Mouse (Mus musculus): Measurements from ENCODE around the gene Gm45713. TPM values are rescaled to one million over a fixed set of nuclear protein-coding genes. Genes with fewer than 3 reads are reported as not detected.

Gm45713 gene
- polyA plus RNA-seq, 1 experiment from 2014 or later, result 0.13 TPM

DNA sequence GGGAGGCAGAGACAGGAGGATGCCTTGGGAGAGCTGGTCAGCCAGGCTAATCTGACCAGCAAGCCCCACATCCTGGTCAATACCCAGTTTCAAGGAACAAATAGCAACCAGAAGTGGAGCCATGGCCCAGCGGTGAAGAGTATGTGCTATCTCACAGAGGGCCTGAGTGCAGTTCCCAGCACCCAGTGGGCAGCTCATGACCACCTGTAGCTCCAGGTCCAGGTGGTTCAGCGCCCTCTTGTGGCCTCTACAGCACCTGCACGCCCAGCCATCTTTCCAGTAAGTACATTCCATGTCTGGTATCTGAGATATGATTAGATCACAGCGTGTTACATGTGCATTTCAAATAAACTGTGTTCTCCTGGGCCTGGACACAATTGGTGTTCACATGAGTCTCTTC lies 49.9 kb downstream of the Gm45713 start:
- H3K36me3 ChIP-seq (ENCODE audit: poor library complexity, severe bottlenecking), result peaks cover 51% of the 10 kb centered on the region
- no peaks in the 10 kb centered on the region for H3K9me3 ChIP-seq (replicated peaks)
- H3K9ac ChIP-seq, result no peak overlapping the region
- no peak for ATAC-seq
- no peaks in the 10 kb centered on the region for H3K27me3 ChIP-seq
- peaks cover 3% of the 10 kb centered on the region for H3K4me1 ChIP-seq
- H3K27ac ChIP-seq, result no peak overlapping the region
- WGBS, result 81% methylated on average over 4 of the region's 4 CpGs
- H3K4me2 ChIP-seq, result no peak overlapping the region
- H3K4me3 ChIP-seq, result no peak overlapping the region

DNA sequence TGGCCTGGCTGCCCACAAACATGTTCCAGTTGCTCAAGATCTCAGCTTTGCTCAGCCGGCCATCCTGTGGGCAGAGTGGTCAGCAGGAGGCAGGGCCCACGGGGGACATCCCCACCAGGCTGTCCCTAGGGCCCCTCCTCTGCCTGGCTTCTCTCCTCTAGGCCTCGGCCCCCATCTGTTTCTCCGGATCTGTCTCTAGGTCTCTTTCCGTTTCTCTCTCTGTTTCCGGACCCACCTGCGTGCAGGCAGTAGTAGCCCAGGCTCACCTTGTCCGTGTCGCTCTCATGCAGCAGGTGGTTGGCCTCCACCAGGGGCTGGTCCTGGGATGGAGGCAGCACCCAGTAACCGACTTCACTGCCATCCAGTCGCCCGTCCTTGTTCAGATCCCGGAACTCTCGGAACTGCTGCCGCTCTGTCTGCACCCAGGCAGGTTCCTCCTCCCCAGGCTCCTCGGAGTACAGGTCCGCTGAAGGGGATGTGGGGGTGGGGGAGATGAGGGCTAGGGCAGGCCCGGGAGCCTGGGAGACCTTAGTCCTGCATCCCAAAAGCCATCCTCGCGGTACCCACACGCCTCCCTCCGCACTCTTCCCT lies 52.6 kb downstream of the Gm45713 start:
- Histone ChIP-seq H3K36me3 (ENCODE audit: poor library complexity, severe bottlenecking) (peaks cover 48% of the 10 kb centered on the region), H3K4me1 (no peaks in the 10 kb centered on the region), H3K9ac (no peak overlapping the region), H3K4me2 (no peak overlapping the region), H3K27ac (peak overlapping the region; percentile 35; the same call in 1 of the 2 replicates), H3K4me3 (no peak overlapping the region), H3K27me3 (no peaks in the 10 kb centered on the region), H3K9me3 (replicated peaks) (no peaks in the 10 kb centered on the region)
- WGBS, result 85% methylated on average over 22 of the region's 22 CpGs
- ATAC-seq, result no peak

GRCm38 (mm10) chr7:45082401-45083299 lies 53.4 kb downstream of the Gm45713 start:
- H3K4me1 ChIP-seq, result no peaks in the 10 kb centered on the region
- H3K9ac ChIP-seq, result 0 out of 2 replicates have a peak overlapping the region, but pooled peaks have one; percentile 4
- H3K27ac ChIP-seq, result peak overlapping the region; percentile 27
- no peak for ATAC-seq
- no peaks in the 10 kb centered on the region for H3K9me3 ChIP-seq (replicated peaks)
- no peak overlapping the region for H3K4me3 ChIP-seq
- 76% methylated on average over 25 of the region's 25 CpGs for WGBS
- H3K4me2 ChIP-seq, result no peak overlapping the region
- peaks cover 44% of the 10 kb centered on the region for H3K36me3 ChIP-seq (ENCODE audit: poor library complexity, severe bottlenecking)
- no peaks in the 10 kb centered on the region for H3K27me3 ChIP-seq

DNA sequence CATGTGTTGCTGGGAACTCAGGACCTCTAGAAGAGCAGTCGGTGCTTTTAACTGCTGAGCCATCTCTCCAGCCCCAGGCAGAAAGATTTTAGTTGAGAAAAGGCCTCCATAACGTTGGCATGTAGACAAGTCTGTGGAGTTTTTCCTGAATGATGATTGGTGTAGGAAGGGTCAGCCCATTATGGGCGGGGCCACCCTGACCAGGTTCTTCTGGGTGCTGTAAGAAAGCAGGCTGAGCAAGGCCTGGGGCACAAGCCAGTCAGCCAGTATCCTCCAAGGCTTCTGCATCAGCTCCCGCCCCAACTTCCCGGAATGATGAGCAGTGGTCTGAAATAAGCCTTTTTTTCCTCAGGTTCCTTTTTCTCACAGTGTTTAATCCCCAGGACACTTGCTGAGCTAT lies 55.0 kb downstream of the Gm45713 start:
- Histone ChIP-seq H3K4me1 (no peaks in the 10 kb centered on the region), H3K4me3 (no peak overlapping the region), H3K27ac (no peak overlapping the region), H3K4me2 (no peak overlapping the region), H3K9ac (no peak overlapping the region), H3K9me3 (replicated peaks) (no peaks in the 10 kb centered on the region), H3K36me3 (ENCODE audit: poor library complexity, severe bottlenecking) (peaks cover 45% of the 10 kb centered on the region), H3K27me3 (no peaks in the 10 kb centered on the region)
- no peak for ATAC-seq
- 39% methylated on average over 5 of the region's 5 CpGs for WGBS

DNA sequence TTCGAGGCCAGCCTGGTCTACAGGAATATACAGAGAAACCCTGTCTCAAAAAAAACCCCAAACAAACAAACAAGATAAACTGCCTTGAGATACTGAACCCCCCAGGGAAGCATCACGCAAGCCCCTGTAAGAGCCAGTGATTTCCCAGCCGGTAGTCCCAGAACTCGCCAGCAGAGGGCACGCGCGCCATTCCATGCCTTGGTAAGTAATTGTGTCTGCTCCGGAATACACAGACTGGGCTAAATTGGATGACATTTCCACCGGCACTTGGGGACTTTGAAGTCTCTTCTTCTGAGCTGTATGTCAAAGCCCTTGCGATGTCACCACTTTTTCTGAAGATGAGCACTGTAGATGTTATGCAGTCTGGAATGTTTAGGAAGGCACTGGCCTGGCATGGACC lies 56.2 kb downstream of the Gm45713 start:
- Histone ChIP-seq H3K9me3 (replicated peaks) (no peaks in the 10 kb centered on the region), H3K4me2 (no peak overlapping the region), H3K4me1 (no peaks in the 10 kb centered on the region), H3K36me3 (ENCODE audit: poor library complexity, severe bottlenecking) (peaks cover 50% of the 10 kb centered on the region), H3K9ac (no peak overlapping the region), H3K27me3 (no peaks in the 10 kb centered on the region), H3K27ac (no peak overlapping the region), H3K4me3 (no peak overlapping the region)
- 1% methylated on average over 10 of the region's 10 CpGs for WGBS
- peak; percentile 66 for ATAC-seq

DNA sequence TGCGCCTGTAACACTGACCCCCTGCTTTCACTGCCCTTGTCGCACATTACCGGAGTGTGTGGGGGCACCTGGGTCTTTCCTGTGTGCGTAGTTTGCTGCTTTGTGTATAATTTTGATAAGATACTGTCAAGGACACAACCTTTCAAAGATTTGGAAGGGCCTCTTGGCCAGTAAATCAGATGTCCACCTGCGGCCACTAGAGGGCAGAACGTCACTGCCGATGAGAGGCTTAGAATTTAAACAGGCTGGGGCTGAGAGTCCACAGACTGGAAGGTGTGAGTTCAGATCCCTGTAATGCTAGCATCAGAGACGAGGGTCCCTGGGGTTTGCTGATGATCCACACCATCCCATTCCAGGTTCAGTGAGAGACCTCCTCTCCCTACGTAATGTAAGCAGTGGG lies 57.5 kb downstream of the Gm45713 start:
- ATAC-seq, result peak; percentile 39; the same call in 1 of the 2 replicates
- Histone ChIP-seq H3K9ac (no peak overlapping the region), H3K27me3 (no peaks in the 10 kb centered on the region), H3K4me1 (no peaks in the 10 kb centered on the region), H3K36me3 (ENCODE audit: poor library complexity, severe bottlenecking) (peaks cover 54% of the 10 kb centered on the region), H3K9me3 (replicated peaks) (no peaks in the 10 kb centered on the region), H3K4me3 (no peak overlapping the region), H3K27ac (no peak overlapping the region), H3K4me2 (no peak overlapping the region)
- 41% methylated on average over 9 of the region's 9 CpGs for WGBS

- ATAC-seq, result no peak
- WGBS, result 88% methylated on average over 2 of the region's 2 CpGs
Measured at GRCm38 (mm10) chr7:45077829-45078228, 58.2 kb downstream of the Gm45713 start.

GRCm38 (mm10) chr7:45077322-45077721 lies 58.7 kb downstream of the Gm45713 start:
- ATAC-seq, result no peak
- Histone ChIP-seq H3K27ac (no peak overlapping the region), H3K36me3 (ENCODE audit: poor library complexity, severe bottlenecking) (peaks cover 49% of the 10 kb centered on the region), H3K27me3 (no peaks in the 10 kb centered on the region), H3K9ac (no peak overlapping the region), H3K4me3 (no peak overlapping the region), H3K4me2 (no peak overlapping the region), H3K4me1 (no peaks in the 10 kb centered on the region), H3K9me3 (replicated peaks) (no peaks in the 10 kb centered on the region)
- WGBS, result 89% methylated on average over 14 of the region's 14 CpGs

More at GRCm38 (mm10) chr7:45077829-45078228, 58.2 kb downstream of the Gm45713 start:
- H3K4me3 ChIP-seq, result no peak overlapping the region
- no peak overlapping the region for H3K9ac ChIP-seq
- H3K27me3 ChIP-seq, result no peaks in the 10 kb centered on the region
- H3K9me3 ChIP-seq (replicated peaks), result no peaks in the 10 kb centered on the region
- no peak overlapping the region for H3K27ac ChIP-seq
- H3K4me1 ChIP-seq, result no peaks in the 10 kb centered on the region
- peaks cover 52% of the 10 kb centered on the region for H3K36me3 ChIP-seq (ENCODE audit: poor library complexity, severe bottlenecking)
- no peak overlapping the region for H3K4me2 ChIP-seq

DNA sequence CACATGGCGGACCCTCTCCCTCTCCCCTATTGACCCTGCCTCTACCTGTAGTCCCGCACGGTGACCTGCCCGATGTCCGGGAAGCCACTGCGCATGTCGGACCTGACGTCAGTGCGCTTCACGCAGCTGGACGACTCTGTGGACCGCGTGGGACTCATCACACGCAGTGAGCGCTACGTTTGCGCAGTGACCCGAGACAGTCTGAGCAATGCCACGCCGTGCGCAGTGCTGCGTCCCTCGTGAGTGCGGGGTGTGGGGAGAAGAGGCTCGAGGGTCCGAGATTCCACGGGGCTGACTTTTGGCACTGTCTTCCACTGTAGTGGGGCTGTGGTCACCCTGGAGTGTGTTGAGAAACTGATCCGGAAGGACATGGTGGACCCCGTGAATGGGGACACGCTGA lies 59.5 kb downstream of the Gm45713 start:
- no peak overlapping the region; the same call in 1 of the 2 replicates for H3K9ac ChIP-seq
- H3K36me3 ChIP-seq (ENCODE audit: poor library complexity, severe bottlenecking), result peaks cover 49% of the 10 kb centered on the region
- no peak overlapping the region for H3K4me3 ChIP-seq
- H3K4me1 ChIP-seq, result no peaks in the 10 kb centered on the region
- no peak overlapping the region for H3K4me2 ChIP-seq
- no peaks in the 10 kb centered on the region for H3K27me3 ChIP-seq
- no peaks in the 10 kb centered on the region for H3K9me3 ChIP-seq (replicated peaks)
- no peak overlapping the region for H3K27ac ChIP-seq
- ATAC-seq, result no peak
- WGBS, result 92% methylated on average over 30 of the region's 30 CpGs

MicroRNAs encoded within 50 kb of the gene (microRNA counts, 519-probe panel; counts per million panel counts)
- 2,399 counts per million, percentile 61 among the panel's probes with 10 or more counts for microRNA mmu-miR-150

Small RNA genes within 50 kb of the gene (microRNA-seq; reads per million reads assigned to microRNA genes)
- 20.7 reads per million, percentile 30 among the genes with 10 or more reads in this experiment for gene Mir150
- 11.3 reads per million, percentile 25 among the genes with 10 or more reads in this experiment for gene Mir5121
- not detected for gene Mir7055

Other genes with a start within 250 kb of the Gm45713 start
- gene Med25, start 243.5 kb downstream of the Gm45713 start, polyA plus RNA-seq (2015; fragmentation: Nextera tagmentation; extraction: Ambion mirVana), result 145 and 165 TPM in 2 replicates
- gene Fuz, start 240.2 kb downstream of the Gm45713 start, polyA plus RNA-seq (2015; fragmentation: Nextera tagmentation; extraction: Ambion mirVana), result 24.7 and 27.7 TPM in 2 replicates
- gene Ap2a1, start 206.7 kb downstream of the Gm45713 start, polyA plus RNA-seq (2015; fragmentation: Nextera tagmentation; extraction: Ambion mirVana), result 81.7 and 87.2 TPM in 2 replicates
- gene Tsks, start 193.0 kb downstream of the Gm45713 start, polyA plus RNA-seq (2015; fragmentation: Nextera tagmentation; extraction: Ambion mirVana), result 0.20 TPM in 1 of 2 replicates, not detected in the other
- 40.2 and 43.1 TPM in 2 replicates for gene Cpt1c, start 161.4 kb downstream of the Gm45713 start, polyA plus RNA-seq (2015; fragmentation: Nextera tagmentation; extraction: Ambion mirVana)
- gene Prmt1, start 149.7 kb downstream of the Gm45713 start, polyA plus RNA-seq (2015; fragmentation: Nextera tagmentation; extraction: Ambion mirVana), result 815 and 859 TPM in 2 replicates
- gene Irf3, start 138.6 kb downstream of the Gm45713 start, polyA plus RNA-seq (2015; fragmentation: Nextera tagmentation; extraction: Ambion mirVana), result 67.9 and 72.7 TPM in 2 replicates
- 40.5 and 45.6 TPM in 2 replicates for gene Bcl2l12, start 137.5 kb downstream of the Gm45713 start, polyA plus RNA-seq (2015; fragmentation: Nextera tagmentation; extraction: Ambion mirVana)
- gene Scaf1, start 119.9 kb downstream of the Gm45713 start, polyA plus RNA-seq (2015; fragmentation: Nextera tagmentation; extraction: Ambion mirVana), result 35.8 and 38.9 TPM in 2 replicates
- gene Rras, start 118.3 kb downstream of the Gm45713 start, polyA plus RNA-seq (2015; fragmentation: Nextera tagmentation; extraction: Ambion mirVana), result 9.4 and 10.2 TPM in 2 replicates
- 14.9 and 17.2 TPM in 2 replicates for gene Prr12, start 83.3 kb downstream of the Gm45713 start, polyA plus RNA-seq (2015; fragmentation: Nextera tagmentation; extraction: Ambion mirVana)
- 52.7 and 58.5 TPM in 2 replicates for gene Nosip, start 73.8 kb downstream of the Gm45713 start, polyA plus RNA-seq (2015; fragmentation: Nextera tagmentation; extraction: Ambion mirVana)
- 14.7 and 14.8 TPM in 2 replicates for gene Prrg2, start 73.6 kb downstream of the Gm45713 start, polyA plus RNA-seq (2015; fragmentation: Nextera tagmentation; extraction: Ambion mirVana)
- 61.3 and 62.0 TPM in 2 replicates for gene Rcn3, start 44.0 kb downstream of the Gm45713 start, polyA plus RNA-seq (2015; fragmentation: Nextera tagmentation; extraction: Ambion mirVana)
- 8.0 and 9.9 TPM in 2 replicates for gene Fcgrt, start 32.4 kb downstream of the Gm45713 start, polyA plus RNA-seq (2015; fragmentation: Nextera tagmentation; extraction: Ambion mirVana)
- 1,342 and 1,406 TPM in 2 replicates for gene Rps11, start 11.8 kb downstream of the Gm45713 start, polyA plus RNA-seq (2015; fragmentation: Nextera tagmentation; extraction: Ambion mirVana)
- gene Rpl13a, start 7.5 kb downstream of the Gm45713 start, polyA plus RNA-seq (2015; fragmentation: Nextera tagmentation; extraction: Ambion mirVana), result 998 and 1,188 TPM in 2 replicates
- gene Flt3l, start 201 bp upstream of the Gm45713 start, polyA plus RNA-seq (2015; fragmentation: Nextera tagmentation; extraction: Ambion mirVana), result 0.79 and 0.92 TPM in 2 replicates
- 97.5 TPM in 2 replicates for gene Pih1d1, start 18.1 kb upstream of the Gm45713 start, polyA plus RNA-seq (2015; fragmentation: Nextera tagmentation; extraction: Ambion mirVana)
- 35.6 and 36.4 TPM in 2 replicates for gene Aldh16a1, start 18.4 kb upstream of the Gm45713 start, polyA plus RNA-seq (2015; fragmentation: Nextera tagmentation; extraction: Ambion mirVana)
- gene Slc17a7, start 27.7 kb upstream of the Gm45713 start, polyA plus RNA-seq (2015; fragmentation: Nextera tagmentation; extraction: Ambion mirVana), result 9.3 and 14.2 TPM in 2 replicates
- gene Gfy, start 43.3 kb upstream of the Gm45713 start, polyA plus RNA-seq (2015; fragmentation: Nextera tagmentation; extraction: Ambion mirVana), result not detected in 2 replicates
- not detected in 2 replicates for gene Pth2, start 44.8 kb upstream of the Gm45713 start, polyA plus RNA-seq (2015; fragmentation: Nextera tagmentation; extraction: Ambion mirVana)
- gene Ccdc155, start 68.7 kb upstream of the Gm45713 start, polyA plus RNA-seq (2015; fragmentation: Nextera tagmentation; extraction: Ambion mirVana), result 0.87 and 0.93 TPM in 2 replicates
- gene Dkkl1, start 75.9 kb upstream of the Gm45713 start, polyA plus RNA-seq (2015; fragmentation: Nextera tagmentation; extraction: Ambion mirVana), result 0.59 and 0.63 TPM in 2 replicates
- 181 and 198 TPM in 2 replicates for gene Tead2, start 79.5 kb upstream of the Gm45713 start, polyA plus RNA-seq (2015; fragmentation: Nextera tagmentation; extraction: Ambion mirVana)
- gene Cd37, start 102.9 kb upstream of the Gm45713 start, polyA plus RNA-seq (2015; fragmentation: Nextera tagmentation; extraction: Ambion mirVana), result 0.96 and 1.3 TPM in 2 replicates
- gene Slc6a16, start 104.9 kb upstream of the Gm45713 start, polyA plus RNA-seq (2015; fragmentation: Nextera tagmentation; extraction: Ambion mirVana), result 0.11 and 0.23 TPM in 2 replicates
- not detected in 2 replicates for gene Slc6a21, start 141.3 kb upstream of the Gm45713 start, polyA plus RNA-seq (2015; fragmentation: Nextera tagmentation; extraction: Ambion mirVana)
- gene Trpm4, start 197.5 kb upstream of the Gm45713 start, polyA plus RNA-seq (2015; fragmentation: Nextera tagmentation; extraction: Ambion mirVana), result 5.0 and 6.4 TPM in 2 replicates
- gene Hrc, start 199.1 kb upstream of the Gm45713 start, polyA plus RNA-seq (2015; fragmentation: Nextera tagmentation; extraction: Ambion mirVana), result 0.06 TPM in 1 of 2 replicates, not detected in the other
- 12.0 and 12.7 TPM in 2 replicates for gene Ppfia3, start 230.8 kb upstream of the Gm45713 start, polyA plus RNA-seq (2015; fragmentation: Nextera tagmentation; extraction: Ambion mirVana)
- 2.9 and 4.5 TPM in 2 replicates for gene Lin7b, start 234.4 kb upstream of the Gm45713 start, polyA plus RNA-seq (2015; fragmentation: Nextera tagmentation; extraction: Ambion mirVana)

All from forebrain, embryonic 13.5 days (tissue).